Mouse (Mus musculus) c-Kit-positive CD71-negative TER-119-negative erythroid progenitor cells, embryonic 14.5 days (primary cell): ENCODE measurements around the gene Spata4.
"Not testable (repeated sequence)": the region's sequence is repeated elsewhere in the genome, so short reads cannot be mapped to it uniquely, and the experiment has no call there.

Experiments used
- DNase-seq: peaks from one replicate; pipeline ENCODE4 v3.0.0-alpha.2; 2013; ENCODE audit warnings: low read depth

Gene Spata4

DNA sequence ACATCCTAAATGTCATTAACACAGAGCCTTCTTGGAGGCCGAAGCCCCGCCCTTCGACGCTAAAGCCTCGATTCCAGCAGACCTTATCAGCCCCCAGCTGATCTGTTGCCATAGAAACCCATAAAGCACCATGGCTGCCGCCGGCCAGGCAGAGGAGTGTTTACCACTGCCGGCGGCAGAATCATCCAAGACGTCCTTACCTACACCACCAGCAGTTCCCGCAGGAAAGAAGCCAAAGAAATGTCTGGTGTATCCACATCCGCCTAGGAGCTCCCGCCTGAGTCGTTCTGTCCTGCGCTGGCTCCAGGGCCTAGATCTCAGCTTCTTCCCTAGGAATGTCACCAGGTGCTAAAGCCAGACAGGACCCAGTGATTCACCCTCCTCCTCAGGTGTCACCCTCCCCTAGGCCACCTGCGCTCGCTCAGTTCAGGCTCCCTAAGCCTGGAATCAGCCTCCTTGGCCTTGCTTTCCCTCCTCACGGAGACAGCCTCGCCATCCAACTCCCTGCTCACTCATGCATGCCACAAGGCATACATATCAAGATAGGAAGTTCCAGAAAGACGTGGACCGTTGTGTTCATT, at the start of gene Spata4:
Gene Spata4 (plus strand): TSS at position 111 of the 581 bp plus-strand sequence.
- peak; percentile 51 for DNase-seq

DNA sequence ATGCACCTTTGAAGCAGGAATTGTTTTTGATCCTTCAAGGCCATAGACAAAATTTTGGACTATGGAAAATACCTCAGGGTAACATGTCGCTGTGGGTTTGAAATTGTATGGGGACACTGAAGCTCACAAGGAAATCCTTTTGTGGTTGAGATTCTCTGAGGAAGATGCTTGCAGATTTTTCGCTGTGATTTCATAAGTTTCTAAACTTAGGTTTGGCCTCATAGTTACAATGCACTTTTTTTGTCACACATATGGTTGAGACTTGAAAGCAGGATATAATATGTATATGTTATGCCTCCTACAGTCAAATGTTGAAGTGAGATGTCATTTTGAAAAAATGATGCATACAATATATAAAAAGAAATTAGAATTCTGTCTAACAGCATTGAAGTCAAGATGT, 45.7 kb upstream of the Spata4 start:
- no peak for DNase-seq

DNA sequence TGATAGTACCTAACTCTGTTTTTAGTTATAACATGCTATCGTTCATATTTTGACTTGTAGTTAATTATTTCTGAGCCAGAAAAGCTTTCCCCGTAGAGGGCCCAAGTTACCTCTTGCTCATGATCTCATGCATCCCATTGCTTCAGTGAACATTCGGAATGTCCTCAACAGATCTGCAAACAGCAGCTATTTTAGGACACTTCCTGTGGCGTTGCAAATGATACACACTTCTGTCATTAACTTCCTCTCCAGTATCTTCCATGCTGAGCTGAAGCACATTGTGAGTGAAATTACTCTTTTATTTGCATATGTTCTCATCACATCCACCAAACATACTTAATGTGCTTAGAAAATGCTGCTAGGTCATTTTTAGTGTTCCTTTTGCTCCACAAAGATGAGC, 38.4 kb upstream of the Spata4 start:
- no peak for DNase-seq

DNA sequence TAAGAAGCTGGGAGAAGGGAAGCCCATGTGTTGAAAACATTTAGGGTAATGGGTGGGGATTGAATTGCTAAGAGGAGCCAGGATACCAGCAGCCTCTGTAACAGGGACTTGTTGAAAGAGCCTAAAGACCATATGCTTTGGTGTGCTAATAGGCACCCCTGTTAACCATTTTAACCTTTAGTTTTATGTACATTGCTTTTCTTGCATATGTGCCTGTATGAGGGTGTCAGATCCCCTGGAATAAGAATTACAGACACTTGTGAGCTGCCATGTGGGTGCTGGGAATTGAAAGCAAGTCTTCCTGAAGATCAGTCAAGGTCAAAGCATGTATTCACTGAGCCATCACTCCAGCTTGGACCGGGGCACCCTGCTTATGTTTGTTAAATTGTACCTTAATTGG, 35.4 kb upstream of the Spata4 start:
- no peak for DNase-seq

DNA sequence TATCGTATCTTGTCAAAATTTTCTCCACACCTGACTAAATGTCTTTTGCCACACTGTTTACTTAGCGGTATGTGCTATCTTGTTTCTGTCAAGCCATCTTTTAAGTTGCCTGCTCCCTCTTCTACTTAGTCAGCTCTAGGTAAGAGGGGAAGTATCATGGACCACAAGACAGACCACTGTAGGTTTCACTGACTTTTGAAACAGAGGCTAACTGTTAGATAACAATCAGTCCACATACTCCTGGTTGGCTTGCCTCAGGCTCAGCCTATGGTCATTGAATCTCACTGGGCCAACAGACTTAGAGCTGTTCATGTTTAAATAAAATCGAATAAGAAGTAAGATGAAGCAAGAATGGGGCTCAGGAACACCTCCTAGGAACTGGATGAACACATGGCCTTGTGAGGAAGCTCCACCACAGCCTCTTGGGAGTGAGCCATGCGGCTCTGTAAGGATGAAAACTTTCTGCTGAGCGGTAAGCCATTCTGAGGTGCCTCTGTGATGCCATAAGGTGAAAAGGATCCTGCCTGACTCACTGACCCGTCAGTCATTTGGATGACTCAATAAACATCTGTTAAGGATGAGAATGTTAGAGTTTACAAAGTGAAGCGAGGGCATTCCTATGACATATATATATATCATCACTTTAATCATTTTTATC, 34.8 kb upstream of the Spata4 start:
- DNase-seq, result no peak

DNA sequence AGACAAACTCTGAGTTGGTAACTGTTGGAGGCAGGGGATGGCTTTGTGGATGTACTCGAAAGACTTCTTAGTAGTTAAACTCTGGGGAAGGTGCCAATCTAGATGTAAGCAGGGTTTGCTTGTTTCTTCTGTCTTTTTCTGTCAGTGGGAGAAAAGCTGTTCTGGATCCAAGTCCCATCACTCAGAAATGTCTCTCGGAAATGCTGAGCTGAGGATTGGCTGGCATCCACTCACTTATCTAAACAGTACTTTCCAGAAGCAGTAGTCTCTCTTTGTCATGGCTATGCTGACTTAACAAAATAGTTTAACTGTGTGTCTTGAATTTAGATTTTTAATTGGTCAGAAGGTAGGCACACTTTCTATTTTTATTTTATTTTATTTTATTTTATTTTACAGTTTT, 33.4 kb upstream of the Spata4 start:
- no peak for DNase-seq

DNA sequence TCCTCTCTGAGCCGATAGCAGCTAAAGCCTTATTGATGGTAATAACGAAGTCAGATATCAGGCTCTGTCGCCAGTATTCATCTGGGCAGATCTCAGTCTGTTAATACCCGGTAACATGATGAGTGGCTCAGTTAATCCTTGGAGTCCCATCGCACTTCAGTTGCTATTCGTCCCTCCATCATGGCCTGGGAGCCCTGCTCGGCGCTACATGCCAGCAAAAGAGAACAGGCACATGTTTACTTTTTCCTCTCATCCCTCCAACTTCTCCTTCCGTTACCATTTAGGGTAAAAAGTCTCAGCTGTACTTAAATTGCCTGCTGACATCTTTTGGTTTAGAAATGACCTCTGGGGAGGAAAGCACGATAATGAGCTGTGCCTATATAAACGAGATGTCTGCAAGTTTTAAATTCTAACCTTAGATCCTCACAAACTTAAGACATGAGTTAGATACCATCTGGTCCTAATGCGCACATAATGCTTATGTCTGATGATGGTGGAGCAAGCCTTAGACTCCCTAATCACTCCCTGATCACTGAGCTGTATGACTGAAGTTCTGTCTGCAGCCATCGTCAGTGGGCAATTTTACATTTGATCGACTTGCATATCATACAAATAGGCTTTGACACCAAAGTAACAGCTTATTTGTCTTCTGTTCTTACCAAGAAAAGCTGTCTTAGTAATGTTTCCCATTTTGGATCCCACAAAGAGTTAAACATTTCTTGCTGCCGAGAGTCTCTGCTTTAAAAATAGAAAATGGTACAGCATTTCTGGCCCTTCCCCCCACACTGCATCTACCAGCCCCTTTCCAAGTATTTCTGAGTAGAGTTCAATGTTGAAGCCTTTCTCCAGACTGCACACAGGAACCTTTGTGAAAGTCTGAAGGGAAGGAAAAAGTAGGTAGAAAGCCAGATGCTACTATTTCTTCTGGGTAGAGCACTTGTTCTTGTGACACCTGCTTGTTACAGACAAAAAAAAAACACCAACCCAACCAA, 29.7 kb upstream of the Spata4 start:
- DNase-seq, result no peak

DNA sequence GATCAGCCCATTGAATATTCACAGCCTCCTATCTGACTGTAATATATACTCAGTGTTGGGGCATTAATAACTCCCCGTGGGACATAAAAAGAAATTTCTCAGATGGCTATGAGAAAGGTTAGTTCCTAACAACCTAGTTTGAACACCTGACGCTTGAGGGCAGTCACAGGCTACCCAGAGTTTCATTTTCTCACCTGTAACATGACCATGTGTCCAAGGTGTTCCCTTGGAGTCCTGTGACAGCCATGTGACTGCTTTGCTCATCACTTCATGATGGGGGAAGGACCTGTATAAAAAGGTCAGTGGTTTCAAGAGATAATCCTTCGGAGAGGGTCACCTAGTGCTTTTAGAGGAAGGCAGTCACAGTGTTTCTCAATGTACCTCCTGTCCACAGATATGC, 19.1 kb upstream of the Spata4 start:
- no peak for DNase-seq

DNA sequence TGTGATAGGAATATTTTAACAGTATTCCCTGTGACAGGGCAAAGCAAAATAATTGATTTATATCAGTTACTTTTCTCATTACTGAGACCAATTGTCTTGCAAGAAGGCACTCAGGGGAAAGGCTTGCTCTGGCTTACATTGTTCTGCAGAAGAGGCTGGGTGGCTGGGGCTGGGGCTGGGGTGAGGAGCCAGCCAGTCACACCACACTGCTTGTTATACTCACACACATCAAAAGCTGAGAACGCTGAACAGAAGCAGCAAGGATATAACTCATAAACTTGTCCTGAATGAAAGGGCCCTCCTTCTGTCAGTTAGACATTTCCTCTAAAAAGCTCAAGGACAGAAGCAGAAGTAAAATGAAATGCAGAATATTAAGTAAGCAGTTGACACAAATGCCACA, 17.7 kb upstream of the Spata4 start:
- DNase-seq, result no peak

DNA sequence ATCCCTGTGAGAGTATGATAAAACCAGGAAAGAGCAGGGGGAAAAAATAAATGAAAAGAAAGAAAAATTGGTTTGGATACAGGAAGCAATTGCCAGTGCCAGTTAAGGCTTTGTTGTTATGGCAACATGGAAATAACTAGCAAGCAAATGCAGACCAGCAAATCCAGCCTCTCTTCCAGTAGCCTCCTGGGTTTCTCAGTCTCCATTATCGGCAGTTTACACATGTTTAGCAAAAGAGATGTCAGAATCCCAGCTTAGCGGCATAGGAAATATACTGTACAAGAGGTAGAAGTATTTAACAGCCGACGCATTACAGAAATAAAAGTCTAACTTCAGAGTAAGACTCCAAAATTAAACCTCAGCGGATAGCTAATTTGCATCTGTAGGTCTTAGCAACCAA, 5.9 kb upstream of the Spata4 start:
- DNase-seq, result no peak

DNA sequence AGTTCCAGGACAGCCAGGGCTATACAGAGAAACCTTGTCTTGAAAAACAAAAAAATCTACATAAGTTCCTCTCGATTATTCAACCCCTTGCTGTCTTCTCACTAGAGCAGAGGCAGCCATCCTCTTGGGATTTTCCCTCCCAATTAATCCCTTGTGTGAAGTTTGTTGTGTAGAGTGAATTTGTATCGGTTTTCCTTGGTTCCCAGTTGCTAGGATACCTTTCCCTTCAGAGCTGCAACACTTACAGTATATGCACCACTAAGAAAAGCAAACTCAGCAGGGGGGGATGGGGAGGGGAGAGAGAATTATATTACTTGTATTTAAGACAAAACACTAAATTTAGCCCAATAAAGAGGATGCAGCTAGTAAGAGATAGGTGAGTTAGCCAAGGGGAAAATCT, 4.5 kb upstream of the Spata4 start:
- DNase-seq, result no peak

DNA sequence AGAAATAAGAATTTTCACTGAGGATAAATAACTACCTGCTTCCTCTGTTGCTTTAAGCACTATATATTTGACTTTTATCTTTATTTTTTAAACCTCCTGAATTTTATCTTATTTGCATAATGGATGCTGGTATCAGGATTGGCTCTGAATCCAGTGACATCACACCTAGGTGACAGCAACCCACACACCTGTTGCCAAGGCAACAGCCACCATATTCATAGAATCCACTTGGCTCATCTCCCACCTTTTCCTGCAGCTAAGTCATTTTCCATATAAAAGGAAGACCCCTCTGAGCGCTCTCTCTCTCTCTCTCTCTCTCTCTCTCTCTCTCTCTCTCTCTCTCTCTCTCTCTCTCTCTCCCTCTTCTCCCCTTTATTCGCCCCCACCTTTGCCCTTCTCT, 3.6 kb upstream of the Spata4 start:
- no peak for DNase-seq

DNA sequence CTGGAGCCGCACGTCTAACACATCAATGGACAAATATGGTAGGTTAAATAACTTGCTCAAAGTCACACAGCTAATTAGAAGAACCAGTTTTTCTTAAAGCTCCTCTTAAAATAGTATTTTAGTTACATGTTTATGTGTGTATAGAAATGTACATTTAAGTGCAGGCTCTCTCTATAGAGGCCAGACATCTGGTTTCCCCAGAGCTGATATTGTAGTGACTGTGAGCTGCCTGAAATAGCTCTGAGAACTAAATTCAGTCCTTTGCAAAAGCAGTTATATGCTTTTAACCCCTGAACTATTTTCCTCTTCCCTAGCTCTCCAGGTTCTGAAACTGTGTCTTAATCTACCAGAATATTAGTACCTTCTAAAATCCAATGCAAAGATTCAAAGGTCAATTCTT, 3.2 kb upstream of the Spata4 start:
- DNase-seq, result no peak

DNA sequence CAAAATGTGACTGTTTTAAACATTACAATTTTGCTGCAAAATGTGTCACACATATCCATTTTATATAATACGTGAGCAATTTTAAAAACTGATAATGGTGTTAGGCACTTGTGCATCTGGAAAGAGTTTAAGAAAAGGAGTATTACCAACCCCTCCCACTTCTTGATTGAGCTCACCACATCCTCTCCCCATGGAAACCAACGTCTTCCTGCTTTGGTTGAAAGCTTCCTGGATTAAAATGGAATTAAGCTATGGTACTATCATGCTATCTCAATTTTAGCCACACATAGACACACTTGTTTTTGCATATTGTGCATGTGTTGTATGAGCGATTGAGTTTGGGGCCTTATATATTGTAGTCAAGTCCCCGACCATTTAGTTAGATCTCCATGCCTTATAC, 2.9 kb downstream of the Spata4 start:
- DNase-seq, result no peak

DNA sequence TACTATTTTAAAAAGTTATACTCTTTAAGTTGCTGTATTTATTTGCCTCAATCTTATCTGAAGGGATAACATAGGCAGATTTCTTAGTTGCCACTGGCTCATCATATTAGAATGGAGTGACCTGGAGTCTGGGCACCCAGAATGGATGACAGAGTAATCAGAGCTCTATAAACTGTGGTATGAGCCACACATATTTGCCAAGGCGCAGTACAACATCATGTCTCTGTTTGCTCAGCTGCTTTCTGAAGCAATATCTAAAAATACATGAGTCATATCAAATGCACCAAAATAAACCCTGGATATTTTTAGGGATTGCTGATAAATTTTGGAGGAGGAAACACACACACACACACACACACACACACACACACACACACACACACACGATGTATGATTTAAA, 8.8 kb downstream of the Spata4 start:
- DNase-seq, result no peak

DNA sequence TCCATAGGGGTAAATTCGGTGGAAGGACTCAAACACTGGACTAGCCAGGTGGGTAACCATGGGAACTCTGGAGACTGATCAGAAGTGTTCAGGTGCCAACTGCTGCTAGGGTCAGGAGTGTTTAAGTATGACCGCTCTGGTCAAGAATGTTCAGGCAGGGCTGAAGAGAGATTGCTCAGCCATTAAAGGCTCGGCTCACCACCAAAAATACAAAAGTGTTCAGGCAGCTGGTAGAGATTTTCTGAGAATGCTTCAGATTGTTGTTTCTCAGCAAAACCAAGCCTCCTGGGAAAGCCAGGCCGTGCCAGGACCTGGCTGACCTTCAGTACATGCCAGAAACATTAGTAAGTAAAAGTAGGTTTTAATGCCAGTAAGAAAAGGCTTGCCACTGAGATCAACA, 9.7 kb downstream of the Spata4 start:
- no peak for DNase-seq

DNA sequence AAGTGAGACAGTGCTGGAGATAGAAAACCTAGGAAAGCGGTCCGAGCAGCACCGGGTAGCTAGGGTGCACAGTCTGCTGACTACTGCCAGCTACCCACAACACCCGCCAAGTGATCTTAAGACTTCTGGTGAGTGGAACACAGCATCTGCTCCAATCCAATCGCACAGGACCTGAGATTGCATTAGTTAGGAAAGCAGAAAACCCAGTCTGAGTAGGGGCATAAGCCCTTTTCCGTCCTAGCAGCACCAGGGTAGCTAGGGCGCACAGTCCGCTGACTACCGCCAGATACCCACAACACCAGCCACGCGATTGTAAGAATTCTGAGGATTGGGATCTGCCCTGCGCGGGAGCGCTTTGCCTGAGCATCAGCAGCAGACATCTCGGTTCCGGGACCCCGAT, 16.1 kb downstream of the Spata4 start:
- DNase-seq, result not testable (repeated sequence)

DNA sequence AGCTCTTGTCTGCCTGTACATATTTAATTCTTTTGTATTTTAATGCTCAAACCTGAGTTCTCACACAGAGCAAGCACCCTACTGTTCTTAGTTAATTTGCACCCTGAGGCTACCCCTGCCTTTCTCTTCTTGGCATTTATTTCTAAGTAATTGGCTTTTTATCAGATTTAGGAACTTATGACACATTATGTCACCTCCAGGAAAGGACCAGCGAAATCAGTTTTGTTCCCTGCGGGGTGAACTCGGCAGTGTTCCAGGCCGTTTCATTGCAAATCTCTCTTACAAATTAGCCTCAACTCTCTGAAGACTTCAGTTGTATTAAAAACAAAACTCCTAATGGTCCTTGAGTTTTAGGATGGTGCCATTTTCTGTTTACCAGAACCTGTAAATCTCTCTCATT, 38.1 kb downstream of the Spata4 start:
- no peak for DNase-seq
